ENCODE assay signal across 1 mouse cellular context in genomic region chr8:84210167-84210791, GRCm38 (mm10).
TF ChIP-seq lines count a peak whose summit lies in the region.

No protein-coding gene starts in this region.

TF ChIP-seq in CH12.LX, 34 proteins besides CTCF, POLR2A, EP300 and RAD21:
- no peak for TF ChIP-seq PAX5 (IDR thresholded peaks at IDR 0.05; ENCODE audit: low read length)
- TF ChIP-seq USF2 (conservative IDR thresholded peaks at IDR 0.05; ENCODE audit: low read depth, low read length): no peak
- TF ChIP-seq MAFK (IDR thresholded peaks at IDR 0.05; ENCODE audit: insufficient replicate concordance, low read length): no peak
- no peak for TF ChIP-seq USF1 (IDR thresholded peaks at IDR 0.05; ENCODE audit: low read depth, low read length)
- no peak for TF ChIP-seq UBTF (IDR thresholded peaks at IDR 0.05; ENCODE audit: low read depth, low read length)
- no peak for TF ChIP-seq JUND (conservative IDR thresholded peaks at IDR 0.05; ENCODE audit: low read depth, low read length)
- peak; percentile 76 for TF ChIP-seq ZC3H11A (IDR thresholded peaks at IDR 0.05; ENCODE audit: low read depth, low read length)
- no peak for TF ChIP-seq KAT2A (IDR thresholded peaks at IDR 0.05; ENCODE audit: insufficient replicate concordance, low read length)
- no peak for TF ChIP-seq ZKSCAN1 (IDR thresholded peaks at IDR 0.05; ENCODE audit: borderline replicate concordance, low read depth, low read length)
- peak; percentile 59; the same call in 1 of the 2 replicates for TF ChIP-seq TCF12 (IDR thresholded peaks at IDR 0.05; ENCODE audit: low read depth, low read length)
- no peak for TF ChIP-seq ZNF384 (IDR thresholded peaks at IDR 0.05; ENCODE audit: low read depth, low read length)
- no peak for TF ChIP-seq GABPA (IDR thresholded peaks at IDR 0.05; ENCODE audit: insufficient replicate concordance, low read depth, low read length)
- TF ChIP-seq ELF1 (IDR thresholded peaks at IDR 0.05; ENCODE audit: low read depth, low read length): no peak
- TF ChIP-seq SMC3 (IDR thresholded peaks at IDR 0.05; ENCODE audit: low read depth, low read length): peak; percentile 94
- no peak for TF ChIP-seq NRF1 (IDR thresholded peaks at IDR 0.05; ENCODE audit: low read depth, low read length)
TF ChIP-seq in CH12.LX: peak in this region for 3.
